Mouse (Mus musculus) CH12.LX (cell line): ENCODE data around the gene Irak3. TPM values are rescaled to one million over a fixed set of nuclear protein-coding genes. Genes with fewer than 3 reads are reported as not detected.

Source experiments
- DNase-seq: peaks from one replicate; pipeline ENCODE4 v3.0.0-alpha.2; 2013; ENCODE audit errors: extremely low read depth
- H3K27ac ChIP-seq: 2 replicates; pipeline ENCODE4 v1.5.1; 2012; ENCODE audit warnings: low read depth, mild to moderate bottlenecking, control low read depth, moderate library complexity; ENCODE audit not compliant: insufficient read depth
- H3K27me3 ChIP-seq: replicated peaks from 2 replicates; pipeline ENCODE3; 2012; ENCODE audit warnings: inconsistent platforms
- H3K36me3 ChIP-seq, 2 experiments: replicated peaks in 1 of 2; 2 replicates each; pipeline versions ENCODE3 to v1.6.1; 2012; ENCODE audit warnings: inconsistent platforms in 1 of 2, low read length in 1 of 2, mild to moderate bottlenecking in 1 of 2, mixed read lengths in 1 of 2, moderate library complexity in 1 of 2; ENCODE audit not compliant: control insufficient read depth in 1 of 2, insufficient read depth in 1 of 2
- H3K4me1 ChIP-seq, 2 experiments: 2 replicates each; pipeline ENCODE4 v1.6.1; 2012; ENCODE audit warnings: inconsistent platforms in 1 of 2, moderate library complexity in 1 of 2; ENCODE audit not compliant: insufficient read depth in 2 of 2, control insufficient read depth in 1 of 2
- H3K4me2 ChIP-seq: 2 replicates; pipeline ENCODE4 v1.6.1; 2012; ENCODE audit warnings: low read depth, mild to moderate bottlenecking, control low read depth; ENCODE audit not compliant: poor library complexity, insufficient read depth, severe bottlenecking
- H3K4me3 ChIP-seq, 3 experiments: fragments of 150-350 bp in 1 of 3; sonication (generic) in 1 of 3; replicated peaks in 1 of 3; 2 replicates each; pipeline versions ENCODE3 to v1.5.1; 2011 to 2012; ENCODE audit warnings: low read depth in 2 of 3, low read length in 2 of 3, mild to moderate bottlenecking in 2 of 3, moderate library complexity in 2 of 3, control low read depth in 1 of 3, improper control_type of control experiment in 1 of 3, inconsistent platforms in 1 of 3, mixed read lengths in 1 of 3; ENCODE audit not compliant: poor library complexity in 1 of 3
- H3K79me2 ChIP-seq: replicated peaks from 2 replicates; pipeline ENCODE4 v1.6.1; 2012; ENCODE audit warnings: mild to moderate bottlenecking, moderate library complexity; ENCODE audit not compliant: control insufficient read depth, poor library complexity, insufficient read depth, severe bottlenecking; ENCODE audit errors: extremely low read depth
- H3K9ac ChIP-seq: 2 replicates; pipeline ENCODE4 v1.6.1; 2012; ENCODE audit warnings: low read depth, mild to moderate bottlenecking, control low read depth, moderate library complexity; ENCODE audit not compliant: insufficient read depth
- H3K9me3 ChIP-seq: replicated peaks from 2 replicates; pipeline ENCODE3; 2012; ENCODE audit warnings: low read length, inconsistent platforms, mixed read lengths
- BHLHE40 ChIP-seq: IDR thresholded peaks from 2 replicates; pipeline ENCODE4 v1.6.1; 2011; ENCODE audit warnings: mild to moderate bottlenecking, low read depth, low read length, improper control_type of control experiment
- CTCF ChIP-seq, 2 experiments: IDR thresholded peaks in 1 of 2; conservative IDR thresholded peaks in 1 of 2; 2 replicates each; pipeline ENCODE4 v1.5.1; 2011 to 2012; ENCODE audit warnings: low read depth in 2 of 2, low read length in 2 of 2, improper control_type of control experiment in 1 of 2, inconsistent platforms in 1 of 2, mild to moderate bottlenecking in 1 of 2, moderate library complexity in 1 of 2
- ELF1 ChIP-seq: IDR thresholded peaks from 2 replicates; pipeline ENCODE4 v1.6.1; 2014; ENCODE audit warnings: low read depth, mild to moderate bottlenecking, inconsistent platforms, low read length, improper control_type of control experiment
- EP300 ChIP-seq: IDR thresholded peaks from 2 replicates; pipeline ENCODE4 v1.6.1; 2011; ENCODE audit warnings: low read length, improper control_type of control experiment
- ETS1 ChIP-seq: conservative IDR thresholded peaks from 2 replicates; pipeline ENCODE4 v1.6.1; 2012; ENCODE audit warnings: low read depth, mild to moderate bottlenecking, inconsistent platforms, low read length, improper control_type of control experiment, moderate library complexity
- HCFC1 ChIP-seq: IDR thresholded peaks from 2 replicates; pipeline ENCODE4 v1.6.1; 2012; ENCODE audit warnings: low read depth, mild to moderate bottlenecking, inconsistent platforms, low read length, improper control_type of control experiment
- IRF4 ChIP-seq: IDR thresholded peaks from 2 replicates; pipeline ENCODE4 v1.6.1; 2014; ENCODE audit warnings: low read depth, mild to moderate bottlenecking, inconsistent platforms, low read length, improper control_type of control experiment
- MAFK ChIP-seq: IDR thresholded peaks from 2 replicates; pipeline ENCODE4 v1.6.1; 2011; ENCODE audit warnings: low read length, improper control_type of control experiment; ENCODE audit not compliant: insufficient replicate concordance
- MAX ChIP-seq: IDR thresholded peaks from 2 replicates; pipeline ENCODE4 v1.6.1; 2011; ENCODE audit warnings: low read length, improper control_type of control experiment
- MEF2A ChIP-seq: IDR thresholded peaks from 2 replicates; pipeline ENCODE4 v1.6.1; 2014; ENCODE audit warnings: low read depth, mild to moderate bottlenecking, inconsistent platforms, low read length, improper control_type of control experiment, borderline replicate concordance
- MYC ChIP-seq: IDR thresholded peaks from 2 replicates; pipeline ENCODE4 v1.6.1; 2011; ENCODE audit warnings: low read depth, mild to moderate bottlenecking, improper control_type of control experiment, low read length
- PAX5 ChIP-seq: IDR thresholded peaks from 2 replicates; pipeline ENCODE4 v1.6.1; 2012; ENCODE audit warnings: low read length, inconsistent platforms, mixed read lengths
- RAD21 ChIP-seq: IDR thresholded peaks from 2 replicates; pipeline ENCODE4 v1.6.1; 2011; ENCODE audit warnings: low read depth, mild to moderate bottlenecking, low read length, improper control_type of control experiment, moderate library complexity
- SIN3A ChIP-seq: IDR thresholded peaks from 2 replicates; pipeline ENCODE4 v1.6.1; 2012; ENCODE audit warnings: low read length, improper control_type of control experiment, inconsistent platforms
- TCF12 ChIP-seq: IDR thresholded peaks from 2 replicates; pipeline ENCODE4 v1.6.1; 2014; ENCODE audit warnings: low read depth, mild to moderate bottlenecking, inconsistent platforms, low read length, improper control_type of control experiment
- ZNF384 ChIP-seq: IDR thresholded peaks from 2 replicates; pipeline ENCODE4 v1.6.1; 2012; ENCODE audit warnings: low read depth, low read length, improper control_type of control experiment, inconsistent platforms
- dilution Hi-C: fragments of 300-500 bp; cut with MboI; formaldehyde crosslinking; loops from 2 replicates; pipeline ENCODE4 v1.14.3; 2020; ENCODE audit warnings: low sequenced_read_pairs; ENCODE audit not compliant: extremely low pct_unique_long_range_greater_than_20kb, extremely low pct_ligation_motif_present
- in situ Hi-C: fragments of 300-500 bp; cut with MboI; formaldehyde crosslinking; loops from 3 replicates; pipeline ENCODE4 v1.14.3; 2019; ENCODE audit warnings: low sequenced_read_pairs, low pct_ligation_motif_present, low pct_unique_long_range_greater_than_20kb, mixed read lengths
- polyA plus RNA-seq: library from polyadenylated mRNA; unstranded; fragments of >175 nt; gene quantifications from 2 replicates; pipeline ENCODE4 v1.2.1, GENCODE M21; 2012; ENCODE audit warnings: low read depth; ENCODE audit not compliant: insufficient read length
- total RNA-seq, 2 experiments: library from RNA; depleted of rRNA; stranded (reverse); fragments of 300-350 nt in 1 of 2; fragments of >200 nt in 1 of 2; gene quantifications; 2 replicates each; pipeline ENCODE4 v1.2.3; 2012 to 2014

The Irak3 gene
- total and polyA plus RNA-seq, 3 experiments: 0.50 to 3.1 (median 1.1) TPM

- no peak overlapping the region for H3K9ac ChIP-seq
- no peak overlapping the region for H3K4me2 ChIP-seq
- no peak overlapping the region for H3K27ac ChIP-seq
- TF ChIP-seq HCFC1 (no peak), EP300 (no peak), BHLHE40 (no peak), ETS1 (no peak), MYC (no peak), CTCF (conservative IDR thresholded peaks at IDR 0.05 in 1 of 2, IDR thresholded peaks at IDR 0.05 in 1 of 2; ENCODE audit: low read depth in 2 of 2, low read length in 2 of 2) (no peak), MAFK (no peak), IRF4 (no peak)
- DNase-seq: no peak
- dilution Hi-C loops (no loop called here), in situ Hi-C loops (loop anchor here (10.0 to 25.0 kb wide), 3 partner anchors 189 to 486 kb away; no protein-coding TSS in a partner anchor)
- H3K79me2 ChIP-seq: no peaks in the 10 kb centered on the region
- H3K4me3 ChIP-seq: no peak overlapping the region
- H3K36me3 ChIP-seq: no peaks in the 10 kb centered on the region
- H3K9me3 ChIP-seq: no peaks in the 10 kb centered on the region
- no peaks in the 10 kb centered on the region for H3K27me3 ChIP-seq
- peaks cover 2 to 4% of the 10 kb centered on the region in 2 experiments; a peak in 3 of 4 replicates for H3K4me1 ChIP-seq
Observed at GRCm38 (mm10) chr10:120123721-120124120, 78.2 kb downstream of the Irak3 start.

GRCm38 (mm10) chr10:120115249-120115648, 86.7 kb downstream of the Irak3 start:
- dilution Hi-C loops: no loop called here
- H3K36me3 ChIP-seq: peaks cover 0 to 10% of the 10 kb centered on the region in 2 experiments
- TF ChIP-seq TCF12 (no peak), PAX5 (no peak), SIN3A (no peak), ELF1 (no peak), MAFK (no peak), RAD21 (no peak), ZNF384 (no peak), MEF2A (no peak), MAX (no peak)
- TF ChIP-seq, all 38 proteins: peak for 0
- H3K79me2 ChIP-seq: no peaks in the 10 kb centered on the region
- in situ Hi-C loops: loop anchor here (25.0 kb wide), 1 partner anchor 478 kb away; no protein-coding TSS in a partner anchor
- H3K9ac ChIP-seq: no peak overlapping the region
- H3K9me3 ChIP-seq: no peaks in the 10 kb centered on the region
- H3K4me1 ChIP-seq: peaks cover 0 to 7% of the 10 kb centered on the region in 2 experiments; a peak in 1 of 4 replicates
- H3K4me3 ChIP-seq: no peak overlapping the region
- no peak overlapping the region for H3K4me2 ChIP-seq
- no peak for DNase-seq
- no peak overlapping the region for H3K27ac ChIP-seq
- no peaks in the 10 kb centered on the region for H3K27me3 ChIP-seq
